Mouse (Mus musculus): ENCODE data around the gene 5430419D17Rik.

Gene 5430419D17Rik

GRCm38 (mm10) chr7:131317587-131317986, 143.4 kb downstream of the 5430419D17Rik start:
- DNase-seq (ENCODE audit: low spot score), result no peak

- no peak for DNase-seq (ENCODE audit: low spot score)
Measured at GRCm38 (mm10) chr7:131318340-131318739, 144.1 kb downstream of the 5430419D17Rik start.

- no peak for DNase-seq (ENCODE audit: low spot score)
Measured at GRCm38 (mm10) chr7:131322192-131322591, 148.0 kb downstream of the 5430419D17Rik start, which contains the start of gene Cuzd1. Cuzd1 (minus strand) TSS chr7:131322292.

- DNase-seq (ENCODE audit: low spot score), result no peak
Measured at GRCm38 (mm10) chr7:131327054-131327453, 152.9 kb downstream of the 5430419D17Rik start.

GRCm38 (mm10) chr7:131329416-131329815, 155.2 kb downstream of the 5430419D17Rik start, which contains the start of gene Fam24b:
Fam24b (minus strand) TSS chr7:131329516.
- DNase-seq (ENCODE audit: low spot score), result no peak

GRCm38 (mm10) chr7:131331688-131332087, 157.5 kb downstream of the 5430419D17Rik start:
- DNase-seq (ENCODE audit: low spot score), result no peak

- DNase-seq (ENCODE audit: low spot score), result no peak
Measured at GRCm38 (mm10) chr7:131333564-131333963, 159.4 kb downstream of the 5430419D17Rik start, which contains the start of gene Fam24a. Fam24a (plus strand) TSS chr7:131333864.

GRCm38 (mm10) chr7:131337502-131338068, 163.4 kb downstream of the 5430419D17Rik start:
- DNase-seq (ENCODE audit: low spot score), result no peak

- no peak for DNase-seq (ENCODE audit: low spot score)
Measured at GRCm38 (mm10) chr7:131345856-131346541, 171.8 kb downstream of the 5430419D17Rik start.
